Mouse (Mus musculus) right cerebral cortex, postnatal 36 days (tissue): ENCODE measurements around the gene 5730522E02Rik.

Experiments
- DNase-seq, 2 experiments: peaks; one replicate each; pipeline ENCODE4 v3.0.0; 2022; ENCODE audit warnings: low spot score in 2 of 2, mixed read lengths in 1 of 2

Gene 5730522E02Rik

GRCm38 (mm10) chr11:26128385-26128784 lies 82.2 kb downstream of the 5730522E02Rik start:
- DNase-seq: no peak

- no peak for DNase-seq
Observed at GRCm38 (mm10) chr11:26125923-26126322, 84.6 kb downstream of the 5730522E02Rik start.

DNA sequence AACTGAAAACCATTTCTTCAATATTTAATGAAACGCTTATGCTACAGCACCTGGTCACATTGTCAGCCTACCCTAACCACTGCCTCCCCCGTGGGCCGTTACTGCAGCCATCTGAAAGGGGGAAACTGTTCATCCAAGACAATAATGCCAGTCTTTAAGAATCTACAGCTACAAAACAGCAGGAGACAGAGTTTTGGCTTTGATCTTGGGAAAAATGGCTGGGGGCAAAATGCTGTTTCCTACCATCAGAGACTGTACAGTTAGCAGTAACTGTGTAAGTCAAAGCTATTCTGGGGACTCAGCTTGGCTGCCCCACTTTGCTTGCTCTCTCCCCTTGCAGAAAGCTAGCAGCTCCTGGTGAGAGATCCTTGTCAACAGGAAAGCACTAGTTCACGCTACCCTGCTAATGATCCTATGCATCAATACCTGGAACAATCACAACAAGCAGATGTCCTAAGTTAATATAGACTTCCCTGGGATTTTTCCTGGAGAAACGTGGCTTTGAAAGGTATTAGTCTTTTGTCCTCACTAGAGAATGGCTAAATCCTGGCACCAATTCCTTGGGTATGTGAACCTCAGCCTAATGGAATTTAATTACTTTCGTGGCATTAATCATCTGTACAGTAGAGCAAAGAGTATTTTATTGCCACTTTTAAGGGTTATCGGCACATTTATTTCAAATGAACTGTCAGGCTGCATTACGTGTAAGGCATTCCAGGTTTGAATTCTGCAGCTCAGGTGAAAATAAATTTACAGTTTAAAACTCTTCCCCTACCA lies 89.6 kb downstream of the 5730522E02Rik start:
- no peak for DNase-seq

DNA sequence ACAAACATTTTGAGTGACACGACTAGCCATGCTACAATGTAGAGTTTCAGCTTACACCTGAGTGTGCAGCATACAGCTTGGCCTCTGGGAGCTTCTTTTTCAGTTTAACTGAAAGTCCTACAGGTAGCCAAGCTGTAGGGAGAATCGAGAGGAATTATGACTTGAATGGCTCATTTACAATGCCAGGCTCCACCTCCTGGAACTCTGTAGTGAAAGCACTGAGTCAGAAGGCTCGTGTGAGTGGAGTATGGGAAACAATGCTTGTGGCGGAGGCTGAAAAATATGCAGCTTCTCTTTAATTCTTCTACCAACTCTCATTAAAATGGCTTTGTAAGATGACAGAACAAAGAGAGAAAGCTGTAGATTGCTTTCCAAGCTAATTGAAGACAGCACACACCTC lies 92.9 kb downstream of the 5730522E02Rik start:
- peak in 1 of 2 experiments; percentile 7 for DNase-seq

GRCm38 (mm10) chr11:26112206-26112605 lies 98.4 kb downstream of the 5730522E02Rik start:
- no peak for DNase-seq

DNA sequence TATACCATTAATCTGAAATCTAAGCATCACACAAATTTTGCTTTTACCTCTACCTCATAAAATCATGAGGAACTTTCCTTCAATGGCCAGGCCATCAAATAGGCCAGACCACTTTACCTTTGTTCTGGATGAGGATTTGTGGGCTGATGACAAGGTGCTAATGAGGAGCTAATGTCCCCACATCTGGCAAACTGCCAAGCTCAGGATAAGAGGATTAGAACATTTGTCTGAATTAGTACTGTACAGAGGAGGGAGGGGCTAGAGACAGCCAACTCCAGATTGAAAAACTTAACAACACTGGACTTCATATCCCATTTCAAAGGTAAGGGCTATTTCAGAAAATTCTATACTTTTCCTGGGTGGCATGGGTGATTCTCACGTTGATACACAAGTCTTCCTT lies 101.9 kb downstream of the 5730522E02Rik start:
- no peak for DNase-seq

DNA sequence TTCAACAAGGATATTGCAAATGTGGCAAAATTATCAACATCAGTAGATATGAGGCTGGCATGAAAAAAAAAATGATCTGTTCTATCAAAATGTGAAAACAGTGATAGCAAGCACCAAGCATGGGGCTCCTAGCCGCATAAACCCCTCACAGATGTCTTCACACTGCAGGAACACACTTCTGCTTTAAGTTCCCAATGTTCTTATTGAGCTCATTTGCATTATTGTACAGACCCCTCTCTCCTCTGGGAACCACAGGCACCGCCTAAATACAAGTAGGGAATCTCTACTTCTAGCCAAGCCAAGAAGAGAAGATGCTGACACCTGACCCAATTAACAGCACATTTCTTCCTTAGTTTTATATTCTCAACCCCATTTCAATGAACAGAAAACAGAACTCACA lies 105.9 kb downstream of the 5730522E02Rik start:
- DNase-seq: no peak

- DNase-seq: no peak
Observed at GRCm38 (mm10) chr11:26103698-26104097, 106.9 kb downstream of the 5730522E02Rik start.

DNA sequence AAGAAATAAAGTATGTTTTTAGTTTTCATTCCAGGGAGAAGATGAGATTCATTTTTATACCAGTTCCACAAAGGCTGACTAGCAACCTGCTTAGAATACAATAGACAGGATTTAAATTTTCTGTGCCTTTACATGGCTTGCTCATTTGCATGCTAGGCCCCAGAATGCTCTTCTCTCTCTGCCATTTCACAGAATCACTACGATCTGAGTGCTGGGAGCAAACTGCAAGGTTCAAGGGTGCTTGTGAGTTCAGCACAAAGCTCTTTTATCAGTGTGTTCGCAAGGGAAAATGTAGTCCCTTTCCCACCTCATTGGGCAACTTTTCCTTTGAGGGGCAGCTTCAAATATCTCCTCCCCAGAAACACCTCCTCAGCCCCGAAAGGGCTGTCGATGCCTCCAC lies 107.7 kb downstream of the 5730522E02Rik start:
- DNase-seq: no peak

GRCm38 (mm10) chr11:26100077-26100476 lies 110.5 kb downstream of the 5730522E02Rik start:
- no peak for DNase-seq

DNA sequence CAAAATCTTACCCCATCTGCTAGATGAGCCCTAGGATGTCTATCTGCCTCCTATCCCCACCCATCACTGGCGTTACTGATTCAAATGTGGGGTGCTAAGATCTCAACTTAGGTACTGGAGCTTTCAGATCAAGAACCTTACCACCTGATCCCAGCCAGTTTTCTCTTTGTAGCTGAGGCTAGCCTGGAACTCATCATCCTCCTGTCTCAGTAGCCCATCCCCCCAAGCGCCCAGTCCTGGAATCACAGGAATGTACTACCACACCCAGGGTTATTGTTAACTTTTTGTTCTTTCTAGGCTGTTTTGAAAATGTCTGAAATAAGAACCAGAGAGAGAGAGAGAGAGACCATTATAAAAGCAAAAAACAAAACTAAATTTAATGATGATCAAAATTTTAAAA lies 111.6 kb downstream of the 5730522E02Rik start:
- no peak for DNase-seq

- no peak for DNase-seq
Observed at GRCm38 (mm10) chr11:26096095-26096494, 114.5 kb downstream of the 5730522E02Rik start.

- DNase-seq: no peak
Observed at GRCm38 (mm10) chr11:26088993-26089392, 121.6 kb downstream of the 5730522E02Rik start.

DNA sequence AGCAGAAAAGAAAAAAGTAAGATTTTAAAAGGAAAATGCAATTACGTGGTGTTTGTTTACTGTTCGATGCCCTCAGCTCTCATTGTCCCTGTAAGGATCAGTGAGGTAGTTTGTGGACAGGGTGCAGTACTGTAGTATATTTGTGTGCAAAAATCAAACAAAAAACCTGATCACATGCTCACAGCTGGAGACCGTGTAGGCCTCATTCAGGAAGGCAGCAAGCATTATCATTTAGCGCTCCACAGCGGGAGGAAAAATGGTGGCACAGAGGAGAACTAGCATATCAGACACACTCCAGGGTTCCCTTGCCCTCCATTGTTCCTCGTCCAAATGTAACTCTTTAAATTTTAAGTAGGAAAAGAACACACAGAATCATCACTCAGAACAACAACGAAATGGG lies 123.9 kb downstream of the 5730522E02Rik start:
- DNase-seq: no peak

DNA sequence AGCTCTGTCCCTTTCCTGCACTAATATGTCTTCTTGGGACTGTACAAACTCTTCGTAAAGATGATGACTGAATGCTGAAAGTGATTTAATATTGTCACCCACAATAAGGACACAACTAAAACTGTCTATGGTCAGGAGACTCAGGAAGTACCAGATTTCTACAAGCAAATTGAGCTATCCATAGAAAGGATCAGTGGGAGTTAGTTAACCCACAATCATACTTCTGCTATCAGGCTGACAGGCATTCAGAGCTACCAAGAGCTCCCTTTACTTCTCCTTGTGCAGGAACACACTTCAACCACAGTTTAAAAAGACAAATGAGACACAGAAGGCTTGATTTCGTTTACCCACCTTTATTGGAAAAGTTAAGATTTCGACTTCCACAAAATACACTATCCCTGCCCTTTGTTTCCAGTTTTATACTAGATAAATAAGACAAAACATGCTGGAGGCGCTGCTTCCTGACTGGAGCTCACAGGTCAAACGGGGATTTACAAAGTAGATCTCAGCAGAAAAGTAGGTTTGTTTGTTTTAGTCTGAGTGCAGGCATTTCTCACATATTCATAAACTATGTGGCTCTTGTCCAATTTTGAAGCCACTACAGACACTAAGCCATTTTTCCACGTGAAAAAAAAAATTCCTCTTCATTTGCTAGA lies 125.1 kb downstream of the 5730522E02Rik start:
- DNase-seq: no peak

GRCm38 (mm10) chr11:26076335-26076734 lies 134.2 kb downstream of the 5730522E02Rik start:
- DNase-seq: no peak

DNA sequence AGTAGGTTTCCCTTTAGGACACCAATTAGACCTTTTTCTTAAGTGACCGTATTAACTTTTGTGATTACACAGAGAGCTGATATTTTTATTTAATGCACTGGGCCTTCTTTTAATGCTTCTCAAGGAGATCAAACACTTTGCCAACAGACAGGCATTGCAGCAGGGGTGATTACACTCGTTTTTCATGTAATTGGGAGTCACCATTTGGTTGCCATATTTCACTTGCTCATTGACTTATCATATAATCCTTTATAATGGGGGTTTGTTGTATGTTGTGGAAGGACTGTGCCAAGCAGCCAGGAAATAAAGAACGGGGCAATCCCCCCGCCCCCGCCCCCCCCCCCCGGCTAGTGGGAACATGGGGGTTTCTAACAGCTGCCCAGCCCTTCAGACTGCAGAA lies 135.0 kb downstream of the 5730522E02Rik start:
- DNase-seq: no peak

GRCm38 (mm10) chr11:26073638-26074294 lies 136.8 kb downstream of the 5730522E02Rik start:
- DNase-seq: peak; percentile 66 to 68

DNA sequence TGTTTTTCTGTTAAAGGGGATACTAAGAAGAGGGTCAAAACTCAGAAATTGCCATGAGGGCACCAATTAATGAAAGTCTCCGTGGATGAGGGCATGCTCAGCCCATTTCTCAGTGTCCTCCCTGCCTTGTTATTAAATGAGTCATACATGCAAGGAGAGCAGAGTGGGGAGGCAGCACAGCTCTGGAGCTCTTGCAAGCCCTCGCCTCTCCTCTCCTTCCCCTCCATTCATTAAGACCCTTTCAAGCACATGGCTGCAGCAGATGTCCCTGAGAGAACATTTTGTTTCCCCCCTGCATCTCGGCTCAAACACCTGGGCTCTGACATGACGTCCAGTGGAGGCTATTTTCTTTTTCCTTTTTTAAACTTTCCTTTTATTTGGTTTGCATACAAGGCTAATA lies 138.5 kb downstream of the 5730522E02Rik start:
- no peak for DNase-seq

DNA sequence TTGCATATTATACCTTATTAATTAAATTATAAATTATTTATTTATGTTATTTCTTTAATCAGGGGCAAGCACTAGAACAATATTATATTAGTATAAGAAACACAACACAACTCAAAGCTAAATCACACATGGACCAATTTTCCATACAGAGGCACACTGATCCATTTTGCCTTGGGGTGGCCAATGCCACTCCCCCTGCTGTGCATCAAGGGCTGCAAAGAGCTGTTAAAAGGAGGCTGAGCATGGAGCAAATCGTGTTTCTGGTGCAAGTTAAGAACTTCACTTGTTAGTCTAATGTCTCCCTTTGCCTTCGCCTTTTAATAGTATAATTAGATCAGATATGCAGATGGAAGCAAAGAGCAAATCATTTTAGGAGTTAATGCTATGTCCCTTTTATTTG lies 147.3 kb downstream of the 5730522E02Rik start:
- no peak for DNase-seq

- DNase-seq: no peak
Observed at GRCm38 (mm10) chr11:26061471-26062137, 149.0 kb downstream of the 5730522E02Rik start.

- DNase-seq: peak; percentile 20 to 39
Observed at GRCm38 (mm10) chr11:26013527-26013926, 197.0 kb downstream of the 5730522E02Rik start.
